Mouse (Mus musculus): Measurements from ENCODE around the gene Lrrc8d.

The Lrrc8d gene

GRCm38 (mm10) chr5:105699141-105700069, at the start of gene Lrrc8d:
TSS of gene Lrrc8d (plus strand) at chr5:105699969.
- no peak for DNase-seq (ENCODE audit: low read depth)

GRCm38 (mm10) chr5:105650728-105651479, 48.9 kb upstream of the Lrrc8d start:
- DNase-seq (ENCODE audit: low read depth) = no peak

- no peak for DNase-seq (ENCODE audit: low read depth)
These were observed 48.2 kb upstream of the Lrrc8d start for GRCm38 (mm10) chr5:105651561-105651991.

- peak; percentile 49 for DNase-seq (ENCODE audit: low read depth)
These were observed 45.3 kb upstream of the Lrrc8d start for GRCm38 (mm10) chr5:105654237-105655063.

- DNase-seq (ENCODE audit: low read depth) = no peak
These were observed 44.6 kb upstream of the Lrrc8d start for GRCm38 (mm10) chr5:105655100-105655734.

- DNase-seq (ENCODE audit: low read depth) = no peak
These were observed 37.9 kb upstream of the Lrrc8d start for GRCm38 (mm10) chr5:105661894-105662293.

- DNase-seq (ENCODE audit: low read depth) = no peak
These were observed 32.8 kb upstream of the Lrrc8d start for GRCm38 (mm10) chr5:105666930-105667329.

- no peak for DNase-seq (ENCODE audit: low read depth)
These were observed 32.4 kb upstream of the Lrrc8d start for GRCm38 (mm10) chr5:105667411-105667810.

GRCm38 (mm10) chr5:105669086-105669485, 30.7 kb upstream of the Lrrc8d start:
- DNase-seq (ENCODE audit: low read depth) = no peak

- no peak for DNase-seq (ENCODE audit: low read depth)
These were observed 30.0 kb upstream of the Lrrc8d start for GRCm38 (mm10) chr5:105669508-105670353.

- no peak for DNase-seq (ENCODE audit: low read depth)
These were observed 27.4 kb upstream of the Lrrc8d start for GRCm38 (mm10) chr5:105672332-105672731.

- DNase-seq (ENCODE audit: low read depth) = no peak
These were observed 24.3 kb upstream of the Lrrc8d start for GRCm38 (mm10) chr5:105675511-105675910.

GRCm38 (mm10) chr5:105677071-105677470, 22.7 kb upstream of the Lrrc8d start:
- DNase-seq (ENCODE audit: low read depth) = no peak

GRCm38 (mm10) chr5:105678243-105678642, 21.5 kb upstream of the Lrrc8d start:
- DNase-seq (ENCODE audit: low read depth) = no peak

- DNase-seq (ENCODE audit: low read depth) = no peak
These were observed 20.5 kb upstream of the Lrrc8d start for GRCm38 (mm10) chr5:105679261-105679660.

GRCm38 (mm10) chr5:105679921-105680843, 19.6 kb upstream of the Lrrc8d start:
- DNase-seq (ENCODE audit: low read depth) = no peak

GRCm38 (mm10) chr5:105682143-105682611, 17.6 kb upstream of the Lrrc8d start:
- DNase-seq (ENCODE audit: low read depth) = no peak

GRCm38 (mm10) chr5:105683912-105684350, 15.8 kb upstream of the Lrrc8d start:
- no peak for DNase-seq (ENCODE audit: low read depth)
